Mouse (Mus musculus): Measurements from ENCODE around the gene Mymx. TPM values are rescaled to one million over a fixed set of nuclear protein-coding genes. Genes with fewer than 3 reads are reported as not detected.
A peak's percentile ranks its signal among the peaks of the same experiment; 100 is the strongest.

The Mymx gene
- polyA plus RNA-seq, 1 experiment, result 0.84 TPM

GRCm38 (mm10) chr17:45610144-45610866 lies 8.4 kb upstream of the Mymx start:
- DNase-seq (ENCODE audit: low spot score), result no peak

GRCm38 (mm10) chr17:45608396-45608795 lies 6.5 kb upstream of the Mymx start:
- no peak for DNase-seq (ENCODE audit: low spot score)

GRCm38 (mm10) chr17:45606992-45607879 lies 5.3 kb upstream of the Mymx start:
- DNase-seq (ENCODE audit: low spot score), result no peak

GRCm38 (mm10) chr17:45602984-45603383 lies 1.1 kb upstream of the Mymx start:
- DNase-seq (ENCODE audit: low spot score), result no peak

- DNase-seq (ENCODE audit: low spot score), result no peak
These were observed 577 bp downstream of the Mymx start for GRCm38 (mm10) chr17:45601325-45601724.

- no peak for DNase-seq (ENCODE audit: low spot score)
These were observed 1.6 kb downstream of the Mymx start for GRCm38 (mm10) chr17:45600267-45600666.

GRCm38 (mm10) chr17:45599446-45600242 lies 2.3 kb downstream of the Mymx start, which contains the start of gene Slc29a1:
TSS of gene Slc29a1 (minus strand) at chr17:45599606.
- DNase-seq (ENCODE audit: low spot score), result peak; percentile 59

- no peak for DNase-seq (ENCODE audit: low spot score)
These were observed 3.0 kb downstream of the Mymx start for GRCm38 (mm10) chr17:45598891-45599290.

- DNase-seq (ENCODE audit: low spot score), result no peak
These were observed 3.5 kb downstream of the Mymx start for GRCm38 (mm10) chr17:45598376-45598775.

- DNase-seq (ENCODE audit: low spot score), result no peak
These were observed 4.1 kb downstream of the Mymx start for GRCm38 (mm10) chr17:45597787-45598186.

GRCm38 (mm10) chr17:45596631-45597396 lies 5.1 kb downstream of the Mymx start:
- peak; percentile 63 for DNase-seq (ENCODE audit: low spot score)

GRCm38 (mm10) chr17:45595736-45596390 lies 6.0 kb downstream of the Mymx start:
- DNase-seq (ENCODE audit: low spot score), result no peak

- peak; percentile 71 for DNase-seq (ENCODE audit: low spot score)
These were observed 6.8 kb downstream of the Mymx start for GRCm38 (mm10) chr17:45594881-45595735.

- no peak for DNase-seq (ENCODE audit: low spot score)
These were observed 7.7 kb downstream of the Mymx start for GRCm38 (mm10) chr17:45594195-45594594.

GRCm38 (mm10) chr17:45593479-45593878 lies 8.4 kb downstream of the Mymx start:
- no peak for DNase-seq (ENCODE audit: low spot score)

GRCm38 (mm10) chr17:45592606-45593431 lies 9.1 kb downstream of the Mymx start:
- DNase-seq (ENCODE audit: low spot score), result no peak

GRCm38 (mm10) chr17:45591701-45592605 lies 9.9 kb downstream of the Mymx start:
- no peak for DNase-seq (ENCODE audit: low spot score)

- DNase-seq (ENCODE audit: low spot score), result no peak
These were observed 11.5 kb downstream of the Mymx start for GRCm38 (mm10) chr17:45590410-45590809.
